ENCODE assay signal across 7 mouse cellular contexts in the genomic region with DNA sequence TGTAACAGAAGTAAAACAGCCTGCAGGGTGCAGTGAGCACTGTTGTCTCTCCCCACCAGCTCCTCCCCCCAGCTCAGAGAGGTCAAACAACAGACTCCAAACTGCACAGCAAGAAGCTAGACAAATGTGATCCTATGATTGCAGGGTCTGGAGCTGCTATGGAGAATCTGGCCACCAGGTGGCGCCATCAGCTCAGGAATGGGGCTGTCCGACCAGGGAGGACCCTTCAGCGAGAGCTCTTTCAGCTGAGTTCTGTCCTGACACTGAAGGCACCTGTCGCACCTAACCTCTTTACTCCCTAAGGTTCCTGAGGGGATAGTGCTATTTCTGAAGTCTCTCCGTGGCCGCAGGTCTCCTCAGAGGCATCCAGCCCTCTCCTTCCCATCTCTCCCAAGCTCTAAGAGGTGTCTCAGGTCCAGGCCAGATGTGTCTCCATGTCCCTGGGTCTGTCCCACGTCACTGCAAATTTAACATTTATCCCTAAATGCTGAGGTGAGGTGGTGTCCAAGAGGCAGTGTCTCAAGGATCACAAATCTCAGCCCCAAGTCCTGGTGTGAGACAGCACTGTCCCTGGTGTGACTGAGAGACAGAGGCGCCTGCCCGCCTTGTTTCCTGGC. TPM values are rescaled to one million over a fixed set of nuclear protein-coding genes. Genes with fewer than 3 reads are reported as not detected.
DNase-seq lines count a peak whose midpoint lies in the region; ATAC-seq and TF ChIP-seq lines count a peak whose summit lies in the region.

No protein-coding gene starts in this region.

- H3K36me3 ChIP-seq in intestine, postnatal 0 days (ENCODE audit: control insufficient read depth, insufficient read depth): no peaks in the 10 kb centered on the region
- no peaks in the 10 kb centered on the region for H3K36me3 ChIP-seq in midbrain, embryonic 13.5 days

- H3K4me2 ChIP-seq in intestine, postnatal 0 days (replicated peaks; ENCODE audit: low read depth): no peak overlapping the region
- no peak overlapping the region for H3K4me2 ChIP-seq in midbrain, embryonic 13.5 days (replicated peaks)

- no peaks in the 10 kb centered on the region for H3K27me3 ChIP-seq in intestine, postnatal 0 days (replicated peaks; ENCODE audit: control insufficient read depth, insufficient read depth, low read length)
- H3K27me3 ChIP-seq in midbrain, embryonic 13.5 days: peaks cover 8% of the 10 kb centered on the region; the same call in 1 of the 2 replicates

- TF ChIP-seq CTCF in intestine, postnatal 0 days (IDR thresholded peaks at IDR 0.05; ENCODE audit: low read depth): peak; percentile 97

- ATAC-seq in intestine, postnatal 0 days: no peak
- ATAC-seq in midbrain, embryonic 13.5 days: peak; percentile 68

- WGBS in intestine, postnatal 0 days: 24% methylated on average over 9 of the region's 9 CpGs
- WGBS in midbrain, embryonic 13.5 days: 29% methylated on average over 9 of the region's 9 CpGs

- intact Hi-C loops in left cerebral cortex, postnatal 14 days (cut with DNase I): loop anchor here (5.0 kb wide), 3 partner anchors 412 to 527 kb away; no protein-coding TSS in a partner anchor

- H3K4me1 ChIP-seq in intestine, postnatal 0 days (replicated peaks; ENCODE audit: control insufficient read depth, insufficient read depth, low read length): no peaks in the 10 kb centered on the region
- peaks cover 21% of the 10 kb centered on the region for H3K4me1 ChIP-seq in midbrain, embryonic 13.5 days (replicated peaks)

- H3K27ac ChIP-seq in intestine, postnatal 0 days (ENCODE audit: low read depth, low read length): no peak overlapping the region
- H3K27ac ChIP-seq in midbrain, embryonic 13.5 days: no peak overlapping the region

- H3K9me3 ChIP-seq in intestine, postnatal 0 days (ENCODE audit: control insufficient read depth): no peaks in the 10 kb centered on the region
- no peaks in the 10 kb centered on the region for H3K9me3 ChIP-seq in midbrain, embryonic 13.5 days

- no peak overlapping the region for H3K4me3 ChIP-seq in intestine, postnatal 0 days (ENCODE audit: low read depth, low read length)
- no peak overlapping the region for H3K4me3 ChIP-seq in midbrain, embryonic 13.5 days (replicated peaks)

- H3K9ac ChIP-seq in intestine, postnatal 0 days (ENCODE audit: low read depth, low read length): no peak overlapping the region
- H3K9ac ChIP-seq in midbrain, embryonic 13.5 days (replicated peaks): no peak overlapping the region

- DNase-seq in adrenal gland, adult 2 months: peak; percentile 81
- DNase-seq in embryo, embryonic 10 days (ENCODE audit: low spot score): peak; percentile 87
- peak; percentile 91 for DNase-seq in gastrocnemius, postnatal 10 days
- peak; percentile 85 to 92 for DNase-seq in left cerebral cortex, postnatal 14 days (ENCODE audit: low spot score in 2 of 2)
- DNase-seq in spleen, adult 18-20 months: peak; percentile 54 to 85

RNA-seq across cellular contexts. Expression of a gene that starts 16.0 kb away (rescaled TPM):
- not detected for total RNA-seq in adrenal gland, adult 2 months (2021)
- not detected in 2 replicates for polyA plus RNA-seq in adrenal gland, adult 2 months (2012; rRNA removed)
- under 1 TPM in 1 of 2 experiments, not detected in 1; 0.16 TPM for total RNA-seq in gastrocnemius, postnatal 10 days (2021)
- not detected in 2 replicates for polyA plus RNA-seq in intestine, postnatal 0 days (2015; fragmentation: Nextera tagmentation; extraction: Ambion mirVana)
- total RNA-seq in left cerebral cortex, postnatal 14 days (2021): 1 to 10 TPM; 2.0 to 2.4 TPM
- 0.13 TPM in 1 of 2 replicates, not detected in the other for polyA plus RNA-seq in midbrain, embryonic 13.5 days (2015; fragmentation: Nextera tagmentation; extraction: Ambion mirVana)

RNA-seq across cellular contexts. Expression of a gene that starts 47.3 kb away (rescaled TPM):
- total RNA-seq in adrenal gland, adult 2 months (2021): 10 to 100 TPM; 30.8 to 36.8 TPM
- 72.4 and 79.8 TPM in 2 replicates for polyA plus RNA-seq in adrenal gland, adult 2 months (2012; rRNA removed)
- total RNA-seq in gastrocnemius, postnatal 10 days (2021): 10 to 100 TPM; 10.9 to 14.8 TPM
- 25.7 and 27.7 TPM in 2 replicates for polyA plus RNA-seq in intestine, postnatal 0 days (2015; fragmentation: Nextera tagmentation; extraction: Ambion mirVana)
- 10 to 100 TPM; 35.3 to 38.3 TPM for total RNA-seq in left cerebral cortex, postnatal 14 days (2021)
- polyA plus RNA-seq in midbrain, embryonic 13.5 days (2015; fragmentation: Nextera tagmentation; extraction: Ambion mirVana): 21.8 and 23.7 TPM in 2 replicates
